Mouse (Mus musculus): ENCODE data around the gene Rbm4b.

DNA sequence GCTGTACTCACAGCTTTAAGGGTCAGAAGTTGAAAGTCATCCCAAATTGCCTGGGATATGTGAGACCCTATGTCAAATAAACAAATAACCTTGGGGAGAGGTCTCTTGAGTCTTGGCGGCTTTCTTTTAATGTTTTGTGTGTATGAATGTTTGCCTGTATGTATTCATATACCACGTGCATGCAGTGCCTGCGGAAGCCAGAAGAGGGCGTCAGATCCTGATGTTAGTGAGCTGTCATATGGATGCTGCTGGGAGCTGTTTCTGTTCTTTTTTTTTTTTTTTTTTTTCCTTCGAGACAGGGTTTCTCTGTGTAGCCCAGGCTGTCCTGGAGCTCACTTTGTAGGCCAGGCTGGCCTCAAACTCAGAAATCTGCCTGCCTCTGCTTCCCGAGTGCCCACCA, 56.7 kb downstream of the Rbm4b start:
- TF ChIP-seq POLR2A (IDR thresholded peaks at IDR 0.05; ENCODE audit: low read depth, low read length) (no peak), CTCF (IDR thresholded peaks at IDR 0.05; ENCODE audit: borderline replicate concordance, insufficient read depth, low read length) (peak; percentile 27; the same call in 1 of the 2 replicates)
